Mouse (Mus musculus) hindbrain, postnatal 0 days (tissue): ENCODE measurements at regions not wholly inside any gene's neighbourhood (a gene's known extent, or its start where the extent isn't known, plus 50 kb on each side); places are given as distances from the start of the nearest gene placed in this dataset.

Experiments
- ATAC-seq: fragments of 200-750 bp; cut with Nextera tagmentation; 2 replicates; pipeline ENCODE4 v1.8.0; 2017; ENCODE audit warnings: mild to moderate bottlenecking, moderate TSS enrichment, moderate library complexity
- DNase-seq: peaks from one replicate; pipeline ENCODE4 v3.0.0-alpha.2; 2015; ENCODE audit warnings: low spot score
- H3K27ac ChIP-seq: fragments of 300-500 bp; sonication (generic); 2 replicates; pipeline ENCODE4 v1.5.1; 2014; ENCODE audit warnings: mild to moderate bottlenecking
- H3K27me3 ChIP-seq: fragments of 300-500 bp; sonication (generic); 2 replicates; pipeline ENCODE4 v1.6.1; 2014; ENCODE audit warnings: low read length, mixed read lengths; ENCODE audit not compliant: insufficient read depth
- H3K36me3 ChIP-seq: fragments of 300-500 bp; sonication (generic); 2 replicates; pipeline ENCODE4 v1.6.1; 2014; ENCODE audit warnings: low read length, mixed read lengths; ENCODE audit not compliant: insufficient read depth
- H3K4me1 ChIP-seq: fragments of 300-500 bp; sonication (generic); 2 replicates; pipeline ENCODE4 v1.6.1; 2014; ENCODE audit warnings: antibody characterized with exemption, low read length, mixed read lengths; ENCODE audit not compliant: insufficient read depth
- H3K4me2 ChIP-seq: fragments of 300-500 bp; sonication (generic); 2 replicates; pipeline ENCODE4 v1.6.1; 2014; ENCODE audit warnings: low read depth, mild to moderate bottlenecking, low read length, moderate library complexity, mixed read lengths
- H3K4me3 ChIP-seq: fragments of 300-500 bp; sonication (generic); 2 replicates; pipeline ENCODE4 v1.5.1; 2014; ENCODE audit warnings: low read length
- H3K9ac ChIP-seq: fragments of 300-500 bp; sonication (generic); replicated peaks from 2 replicates; pipeline ENCODE4 v1.6.1; 2014; ENCODE audit warnings: mild to moderate bottlenecking, low read length, moderate library complexity, mixed read lengths
- H3K9me3 ChIP-seq: fragments of 300-500 bp; sonication (generic); 2 replicates; pipeline ENCODE4 v1.6.1; 2016; ENCODE audit warnings: low read length, mixed read lengths
- CTCF ChIP-seq: IDR thresholded peaks from 2 replicates; pipeline ENCODE4 v1.5.1; 2016; ENCODE audit warnings: antibody characterized with exemption, control low read depth, low read depth
- WGBS: fragments of 180-500 bp; shearing (Covaris S2); extraction: QIAGEN DNeasy Blood & Tissue Kit; methylation state at CpG from one replicate; pipeline ENCODE4 v1.1.7; 2014; 5-methylcytosine and 5-hydroxymethylcytosine counted together

DNA sequence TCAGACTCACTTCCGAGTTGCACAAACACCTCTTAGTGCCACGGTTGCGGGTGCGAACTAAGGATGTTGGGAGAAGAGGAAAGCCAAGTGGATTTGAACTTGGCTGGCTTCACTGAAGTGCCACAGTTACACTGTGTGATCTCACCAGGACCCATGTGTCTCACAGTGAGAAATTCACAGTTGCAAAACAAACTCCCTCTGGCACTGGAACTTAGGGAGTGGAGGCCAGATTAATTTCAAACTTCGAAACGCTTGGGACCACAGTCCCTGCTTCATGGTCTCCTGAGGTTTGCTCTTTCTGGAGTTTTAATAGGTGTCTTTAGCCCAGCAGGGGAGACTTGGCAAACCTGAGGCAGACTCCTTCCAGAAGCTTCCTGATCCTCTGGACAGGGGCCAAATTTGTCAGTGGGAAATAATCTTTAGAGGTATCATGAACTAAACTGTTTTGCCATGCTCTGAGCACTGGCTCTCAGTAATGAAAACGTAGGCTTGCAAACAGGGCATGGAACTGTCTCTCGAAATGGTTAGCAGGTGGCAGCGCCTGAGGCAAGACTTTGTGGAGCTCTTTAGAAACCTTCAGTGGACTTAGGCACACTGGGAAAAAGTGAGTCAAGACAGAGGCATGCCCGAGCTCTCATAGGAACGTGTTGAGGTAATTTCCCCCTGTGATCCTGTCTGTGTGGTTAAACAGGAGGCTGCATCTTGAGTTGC is 121.2 kb upstream of the Gm5148 start:
- 64% methylated on average over 11 of the region's 11 CpGs for WGBS
- TF ChIP-seq CTCF, result no peak

DNA sequence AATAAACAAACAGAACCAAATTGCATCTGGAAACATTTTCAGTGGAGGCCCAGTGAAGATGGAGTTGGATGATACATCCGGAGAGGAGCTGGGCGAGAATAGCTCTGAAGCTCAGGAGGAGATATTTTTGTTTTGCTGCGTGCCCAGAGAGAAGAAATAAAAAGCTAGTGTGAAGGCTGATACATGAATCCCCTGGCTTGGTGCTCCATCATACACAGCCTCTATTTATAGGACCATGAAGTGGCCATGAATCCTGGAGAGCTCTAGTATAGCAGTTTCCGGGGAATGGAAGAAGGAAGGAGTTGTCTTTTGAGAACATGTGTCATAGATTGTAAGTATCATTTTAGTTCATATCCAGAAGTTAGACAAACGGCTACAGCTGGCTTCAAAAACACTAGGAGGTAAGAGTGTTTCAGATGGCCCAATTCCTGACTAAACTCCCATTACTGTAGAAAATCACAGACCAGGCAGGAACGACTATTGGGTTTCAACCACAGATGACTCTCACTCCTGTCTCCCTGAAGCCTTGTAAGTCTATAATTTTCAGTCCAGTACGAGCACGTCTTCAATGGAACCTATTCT is 120.5 kb upstream of the Gm5148 start:
- no peaks in the 10 kb centered on the region for H3K36me3 ChIP-seq
- H3K4me3 ChIP-seq, result no peak overlapping the region
- no peaks in the 10 kb centered on the region for H3K4me1 ChIP-seq
- no peaks in the 10 kb centered on the region for H3K9me3 ChIP-seq
- DNase-seq, result no peak
- no peak overlapping the region for H3K4me2 ChIP-seq
- no peaks in the 10 kb centered on the region for H3K27me3 ChIP-seq
- no peak overlapping the region for H3K27ac ChIP-seq
- TF ChIP-seq CTCF, result no peak
- ATAC-seq, result no peak
- H3K9ac ChIP-seq, result no peak overlapping the region
- WGBS, result 81% methylated on average over 8 of the region's 8 CpGs

More for the DNA sequence above, 121.2 kb upstream of the Gm5148 start:
- Histone ChIP-seq H3K9ac (no peak overlapping the region), H3K27me3 (no peaks in the 10 kb centered on the region), H3K27ac (no peak overlapping the region), H3K4me3 (no peak overlapping the region), H3K9me3 (no peaks in the 10 kb centered on the region), H3K4me2 (no peak overlapping the region), H3K36me3 (no peaks in the 10 kb centered on the region), H3K4me1 (no peaks in the 10 kb centered on the region)
- DNase-seq (peak; percentile 42), ATAC-seq (no peak)

DNA sequence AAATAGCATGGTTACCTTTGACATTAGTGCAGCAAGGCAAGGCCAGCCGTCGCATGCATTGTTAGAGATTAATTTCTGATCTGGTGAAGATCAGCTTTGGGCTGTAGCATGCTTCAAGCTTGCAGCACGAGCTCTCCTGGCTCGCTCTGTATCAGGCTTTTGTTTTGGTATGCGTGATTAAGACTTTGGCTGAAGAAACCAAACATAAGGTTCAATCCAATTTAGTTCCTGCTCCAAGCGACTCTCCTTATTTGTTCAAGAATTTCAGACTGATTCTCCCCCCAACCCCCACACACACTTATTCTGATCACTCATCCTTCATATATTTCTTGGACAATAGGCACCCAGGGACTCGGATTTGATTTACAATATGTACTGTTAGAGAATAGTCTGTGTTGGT is 118.0 kb upstream of the Gm5148 start:
- no peak overlapping the region for H3K4me2 ChIP-seq
- 60% methylated on average over 7 of the region's 7 CpGs for WGBS

DNA sequence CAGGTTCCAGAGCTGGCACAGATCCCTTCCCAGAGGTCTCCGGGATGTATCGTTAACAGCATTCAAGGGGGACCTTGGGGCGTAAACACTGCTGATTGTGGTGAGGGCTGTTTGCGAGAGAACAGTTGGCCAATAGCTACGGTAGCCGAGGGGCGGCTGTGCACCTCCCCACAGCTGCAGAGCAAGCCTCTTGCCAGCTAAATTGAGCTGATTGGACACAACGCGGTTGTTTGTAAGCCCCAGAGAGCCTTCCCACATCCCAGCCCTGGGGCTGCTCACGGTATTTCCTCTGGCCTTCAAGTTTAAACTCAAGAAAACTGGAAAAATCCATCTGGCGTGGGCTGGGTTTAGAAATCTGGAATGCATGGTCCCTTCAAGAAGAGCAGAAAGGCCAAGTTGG is 114.6 kb upstream of the Gm5148 start:
- Histone ChIP-seq H3K9me3 (no peaks in the 10 kb centered on the region), H3K36me3 (no peaks in the 10 kb centered on the region), H3K4me2 (no peak overlapping the region), H3K9ac (no peak overlapping the region), H3K27ac (no peak overlapping the region), H3K27me3 (no peaks in the 10 kb centered on the region), H3K4me1 (no peaks in the 10 kb centered on the region), H3K4me3 (no peak overlapping the region)
- no peak for TF ChIP-seq CTCF
- 63% methylated on average over 11 of the region's 11 CpGs for WGBS
- DNase-seq (no peak), ATAC-seq (no peak)

More for the DNA sequence above, 118.0 kb upstream of the Gm5148 start:
- no peaks in the 10 kb centered on the region for H3K27me3 ChIP-seq
- no peaks in the 10 kb centered on the region for H3K9me3 ChIP-seq
- no peak for ATAC-seq
- no peaks in the 10 kb centered on the region for H3K4me1 ChIP-seq
- DNase-seq, result no peak
- H3K9ac ChIP-seq, result no peak overlapping the region
- no peaks in the 10 kb centered on the region for H3K36me3 ChIP-seq
- H3K27ac ChIP-seq, result no peak overlapping the region
- no peak overlapping the region for H3K4me3 ChIP-seq
- TF ChIP-seq CTCF, result no peak

DNA sequence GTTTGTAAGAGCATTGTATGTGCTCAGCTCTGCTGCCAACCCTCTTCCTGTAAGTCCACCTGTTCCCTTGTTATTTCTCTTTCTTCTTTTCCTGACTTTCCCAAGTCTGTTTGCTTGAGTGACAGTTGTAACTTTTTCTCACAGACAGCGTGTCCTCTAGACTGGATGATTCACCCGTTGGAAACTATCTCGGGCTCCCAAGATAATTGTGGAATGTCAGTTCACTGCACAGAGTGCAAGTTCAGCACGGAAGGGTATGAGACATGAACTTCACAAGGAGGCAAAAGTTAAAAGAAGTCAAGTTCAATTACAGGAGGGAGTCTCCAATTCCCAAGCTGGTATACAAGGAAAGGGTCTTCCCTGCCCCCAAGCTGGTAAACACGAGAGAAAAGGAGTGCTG is 112.5 kb upstream of the Gm5148 start:
- no peaks in the 10 kb centered on the region for H3K9me3 ChIP-seq
- ATAC-seq (no peak), DNase-seq (no peak)
- no peak overlapping the region for H3K4me2 ChIP-seq
- H3K4me1 ChIP-seq, result no peaks in the 10 kb centered on the region
- H3K36me3 ChIP-seq, result no peaks in the 10 kb centered on the region
- H3K27ac ChIP-seq, result no peak overlapping the region
- H3K27me3 ChIP-seq, result no peaks in the 10 kb centered on the region
- no peak overlapping the region for H3K9ac ChIP-seq
- 76% methylated on average over 5 of the region's 5 CpGs for WGBS
- TF ChIP-seq CTCF, result no peak
- H3K4me3 ChIP-seq, result no peak overlapping the region

DNA sequence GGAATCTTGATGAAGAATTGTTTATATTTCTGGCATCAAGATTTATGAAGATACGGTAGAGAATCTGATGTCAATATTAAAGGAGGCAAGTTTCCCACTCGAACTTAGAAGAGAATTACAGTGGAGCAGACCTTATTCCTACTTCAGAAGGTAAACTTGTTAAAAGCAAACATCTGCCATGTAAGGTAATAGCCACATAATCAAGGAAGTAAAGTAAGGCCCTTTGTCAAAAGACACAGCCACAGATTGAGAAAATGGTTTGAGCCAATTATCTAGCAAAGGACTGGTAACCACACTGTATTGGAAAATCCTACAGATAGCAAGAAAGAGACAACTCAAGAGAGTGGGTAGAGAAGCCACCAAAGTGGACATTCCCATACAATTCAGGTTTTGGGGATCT is 111.4 kb upstream of the Gm5148 start:
- H3K9ac ChIP-seq, result no peak overlapping the region
- WGBS, result 98% methylated on average over 2 of the region's 2 CpGs
- H3K36me3 ChIP-seq, result no peaks in the 10 kb centered on the region
- H3K4me2 ChIP-seq, result no peak overlapping the region
- no peak for DNase-seq
- H3K4me1 ChIP-seq, result no peaks in the 10 kb centered on the region
- TF ChIP-seq CTCF, result no peak
- H3K27ac ChIP-seq, result no peak overlapping the region
- H3K27me3 ChIP-seq, result no peaks in the 10 kb centered on the region
- ATAC-seq, result no peak
- H3K4me3 ChIP-seq, result no peak overlapping the region
- H3K9me3 ChIP-seq, result no peaks in the 10 kb centered on the region

DNA sequence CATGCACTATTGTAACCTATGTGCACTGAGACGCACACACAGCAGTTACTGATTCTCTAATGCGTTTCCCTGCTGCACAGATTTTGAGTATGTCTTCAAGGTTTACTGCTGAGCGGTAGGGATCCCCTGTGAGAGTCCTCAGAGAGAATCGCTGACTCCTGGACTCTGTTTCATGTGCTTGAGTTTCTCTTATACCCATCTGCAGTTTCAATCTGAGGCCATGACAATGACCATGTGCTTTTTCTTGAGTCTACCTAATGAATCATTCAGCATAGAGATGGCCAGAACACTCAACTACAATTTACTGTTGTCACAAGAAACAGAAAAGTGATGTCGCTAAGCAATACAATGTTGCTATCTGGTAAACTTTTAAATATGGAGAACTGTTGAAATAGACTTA is 110.8 kb upstream of the Gm5148 start:
- no peaks in the 10 kb centered on the region for H3K36me3 ChIP-seq
- ATAC-seq, result no peak
- H3K4me1 ChIP-seq, result no peaks in the 10 kb centered on the region
- H3K9me3 ChIP-seq, result no peaks in the 10 kb centered on the region
- WGBS, result 87% methylated on average over 5 of the region's 5 CpGs
- H3K27me3 ChIP-seq, result no peaks in the 10 kb centered on the region
- no peak for DNase-seq
- H3K9ac ChIP-seq, result no peak overlapping the region
- H3K4me2 ChIP-seq, result no peak overlapping the region
- no peak for TF ChIP-seq CTCF
- no peak overlapping the region for H3K27ac ChIP-seq
- no peak overlapping the region for H3K4me3 ChIP-seq
